Mouse (Mus musculus) brain, adult 2 months (tissue): ENCODE data around the gene Akap13.

Source experiments
- DNase-seq: peaks from one replicate; pipeline ENCODE4 v3.0.0; 2011; ENCODE audit warnings: low read depth, low spot score

The Akap13 gene

GRCm38 (mm10) chr7:75633807-75634526 lies 178.6 kb downstream of the Akap13 start:
- peak; percentile 71 for DNase-seq

DNA sequence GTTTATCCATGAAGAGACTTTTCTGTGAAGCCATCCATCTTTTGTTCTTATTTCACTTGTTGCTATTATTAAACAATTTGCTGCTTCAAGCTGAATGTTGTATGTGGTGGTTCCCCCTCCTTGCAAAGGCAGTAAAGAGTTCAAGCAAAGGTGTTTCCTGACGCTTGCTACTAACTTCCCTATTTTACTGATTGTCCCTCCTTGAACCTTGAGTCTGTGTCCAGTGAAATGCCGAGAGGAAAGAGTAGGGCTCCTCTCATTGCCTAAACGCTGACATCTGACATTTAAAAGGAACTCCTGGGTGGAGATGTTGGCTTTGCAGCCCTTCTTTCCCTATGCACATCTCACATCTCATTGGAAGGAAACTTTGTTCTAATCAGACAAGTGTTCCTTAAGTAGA lies 183.4 kb downstream of the Akap13 start:
- no peak for DNase-seq

DNA sequence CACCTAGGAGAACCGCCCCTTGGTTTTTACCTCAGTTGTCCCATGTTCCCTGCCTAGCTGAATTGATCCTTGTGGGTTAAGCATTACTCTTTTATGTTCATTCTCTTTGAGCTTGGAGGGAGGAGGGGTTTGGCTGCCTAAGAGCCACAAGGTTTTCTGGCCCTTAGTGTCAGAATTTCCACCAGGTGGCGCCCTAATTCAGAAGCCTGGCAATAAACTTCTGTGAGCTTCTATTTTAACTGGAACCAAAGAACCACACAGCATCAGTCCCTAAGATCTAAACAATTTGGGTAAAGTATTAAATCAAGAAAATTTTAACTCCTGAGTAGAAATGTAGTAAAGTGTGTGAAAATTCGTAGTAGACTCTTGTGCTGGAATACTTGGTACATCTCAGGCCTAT lies 184.2 kb downstream of the Akap13 start:
- peak; percentile 85 for DNase-seq

DNA sequence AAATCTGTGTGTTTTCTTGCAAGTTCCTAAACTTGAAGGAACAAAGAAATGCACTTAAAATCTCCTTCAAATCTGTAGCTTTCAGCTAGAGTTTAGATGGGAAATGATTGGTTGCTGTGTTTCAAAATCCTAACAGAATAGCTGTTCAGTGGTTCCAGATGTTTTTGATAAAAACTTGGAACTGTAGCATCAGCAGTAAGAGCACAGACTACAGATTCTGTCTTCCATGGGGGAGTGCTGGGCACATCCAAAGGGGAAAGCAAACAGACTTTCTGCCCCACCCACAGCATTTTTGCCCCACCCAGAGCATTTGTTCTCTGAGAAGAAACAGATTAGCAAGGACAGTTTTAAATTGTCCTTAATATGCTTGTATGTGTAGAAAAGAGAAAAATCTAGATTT lies 184.7 kb downstream of the Akap13 start:
- DNase-seq, result no peak

- peak; percentile 26 for DNase-seq
Observed at GRCm38 (mm10) chr7:75640671-75641070, 185.3 kb downstream of the Akap13 start.

DNA sequence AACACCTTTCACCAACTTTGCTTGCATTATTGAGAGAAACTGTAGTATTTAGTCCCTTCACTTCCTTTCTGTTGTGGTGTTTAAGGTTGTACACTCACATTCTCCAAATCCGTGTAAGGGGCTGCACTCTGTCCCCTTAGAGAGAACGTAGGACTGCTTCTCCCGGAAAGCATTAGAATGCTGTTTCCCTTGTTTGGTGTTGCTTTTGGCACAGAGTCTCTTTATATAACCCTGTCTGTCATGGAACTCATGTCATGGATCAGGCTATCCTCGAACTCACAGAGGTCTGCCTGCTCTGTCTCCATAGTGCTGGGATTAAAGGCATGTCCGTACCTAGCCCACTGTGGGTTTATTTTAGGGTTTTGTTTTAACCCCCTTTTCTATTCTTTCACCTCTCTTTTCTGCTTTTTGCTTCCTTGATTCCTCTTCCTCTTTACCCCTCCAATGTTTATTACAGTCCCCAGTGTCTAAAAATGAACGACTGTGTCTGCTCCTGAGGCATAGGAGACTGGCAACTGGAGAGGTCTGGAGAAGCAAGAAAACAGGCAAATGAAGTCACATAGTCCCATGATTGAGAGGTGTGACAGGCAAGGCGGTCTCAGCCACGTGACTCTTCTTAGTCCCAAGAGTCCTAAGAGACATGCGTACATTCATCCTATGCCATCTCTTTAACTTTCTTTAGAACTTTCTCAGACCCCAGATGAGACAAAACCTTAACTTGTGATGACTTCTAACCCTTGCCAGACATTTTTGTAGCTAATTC lies 186.3 kb downstream of the Akap13 start:
- no peak for DNase-seq

DNA sequence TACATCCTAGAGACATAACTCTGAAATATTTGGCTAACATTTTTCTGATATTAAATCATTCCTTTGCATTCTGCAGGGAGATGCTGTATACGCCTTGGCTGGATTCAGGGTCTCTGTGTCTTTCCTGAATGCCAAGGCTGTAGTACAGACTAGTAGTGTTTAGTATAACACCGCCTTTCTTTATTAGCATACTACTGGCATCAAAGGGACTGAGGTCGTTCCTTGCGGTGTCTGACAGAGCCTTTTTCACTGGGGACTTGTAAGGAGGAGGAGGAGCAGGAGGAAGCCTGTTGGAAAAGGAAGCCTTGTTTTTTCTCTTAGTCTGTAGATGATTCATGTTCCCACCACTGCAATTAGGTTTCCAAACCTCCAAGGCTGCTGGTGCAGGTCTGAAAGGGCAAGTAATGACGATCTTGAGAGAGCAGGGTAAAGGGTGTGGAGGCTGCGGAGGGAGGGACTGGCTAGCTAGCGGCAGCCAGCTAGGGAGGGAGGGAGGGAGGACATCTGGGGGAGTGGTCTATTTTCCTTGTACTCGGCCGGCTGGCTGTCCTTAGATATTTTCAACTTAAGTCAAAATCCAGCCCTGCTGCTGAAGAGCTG lies 186.9 kb downstream of the Akap13 start:
- DNase-seq, result peak; percentile 72

DNA sequence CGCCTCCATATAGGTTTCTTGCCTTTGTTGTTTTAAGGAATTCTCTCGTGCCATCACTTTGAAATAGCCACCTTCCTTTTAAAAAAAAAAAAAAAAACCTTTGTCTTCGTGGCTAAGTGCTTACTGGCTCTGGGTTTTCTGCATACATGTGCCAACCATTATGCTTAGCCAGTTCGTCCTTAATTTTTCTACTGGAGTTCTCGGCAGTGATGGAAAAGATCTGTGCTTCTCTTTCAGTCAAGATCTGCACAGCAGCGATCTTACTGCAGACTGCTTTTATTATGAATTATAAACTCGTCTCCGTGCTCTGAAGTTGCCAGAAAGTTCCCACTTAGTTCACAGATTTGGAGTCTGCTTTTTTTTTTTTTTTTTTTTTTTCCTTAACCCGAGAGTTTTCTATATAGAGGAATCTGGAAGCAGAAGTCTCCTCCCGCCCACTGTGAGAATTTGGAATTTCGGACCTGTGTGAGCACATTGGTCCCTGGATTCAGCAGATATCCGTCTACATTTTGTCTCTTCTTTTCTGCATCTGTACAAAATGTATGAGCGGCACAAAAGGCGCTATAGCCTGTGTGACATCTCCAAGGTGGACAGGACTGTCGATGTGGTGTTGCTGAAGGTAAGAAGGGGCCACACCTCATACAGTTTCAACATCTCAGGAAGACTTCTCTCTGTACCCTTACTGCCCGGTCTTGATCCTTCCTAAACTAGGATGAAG lies 187.7 kb downstream of the Akap13 start:
- DNase-seq, result no peak

- no peak for DNase-seq
Observed at GRCm38 (mm10) chr7:75643986-75644385, 188.7 kb downstream of the Akap13 start.

DNA sequence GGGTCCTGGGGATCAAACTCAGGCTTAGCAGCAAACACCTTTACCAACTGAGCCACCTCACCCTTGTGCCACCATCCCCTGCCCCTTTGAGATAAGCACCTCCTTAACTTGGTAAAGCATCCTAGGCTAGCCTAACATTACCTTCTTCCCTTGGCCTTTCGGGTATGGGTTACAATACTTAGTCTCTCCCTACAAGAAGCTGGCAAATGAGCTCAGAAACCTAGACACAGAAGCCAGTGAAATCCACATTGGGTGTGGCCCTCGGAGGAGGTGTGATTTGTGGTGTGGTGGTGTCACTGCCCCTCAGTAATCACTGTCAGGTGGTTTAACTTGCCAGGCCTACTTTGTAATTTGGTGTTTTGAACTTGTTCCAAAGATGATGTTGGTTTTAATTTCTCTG lies 189.3 kb downstream of the Akap13 start:
- no peak for DNase-seq

DNA sequence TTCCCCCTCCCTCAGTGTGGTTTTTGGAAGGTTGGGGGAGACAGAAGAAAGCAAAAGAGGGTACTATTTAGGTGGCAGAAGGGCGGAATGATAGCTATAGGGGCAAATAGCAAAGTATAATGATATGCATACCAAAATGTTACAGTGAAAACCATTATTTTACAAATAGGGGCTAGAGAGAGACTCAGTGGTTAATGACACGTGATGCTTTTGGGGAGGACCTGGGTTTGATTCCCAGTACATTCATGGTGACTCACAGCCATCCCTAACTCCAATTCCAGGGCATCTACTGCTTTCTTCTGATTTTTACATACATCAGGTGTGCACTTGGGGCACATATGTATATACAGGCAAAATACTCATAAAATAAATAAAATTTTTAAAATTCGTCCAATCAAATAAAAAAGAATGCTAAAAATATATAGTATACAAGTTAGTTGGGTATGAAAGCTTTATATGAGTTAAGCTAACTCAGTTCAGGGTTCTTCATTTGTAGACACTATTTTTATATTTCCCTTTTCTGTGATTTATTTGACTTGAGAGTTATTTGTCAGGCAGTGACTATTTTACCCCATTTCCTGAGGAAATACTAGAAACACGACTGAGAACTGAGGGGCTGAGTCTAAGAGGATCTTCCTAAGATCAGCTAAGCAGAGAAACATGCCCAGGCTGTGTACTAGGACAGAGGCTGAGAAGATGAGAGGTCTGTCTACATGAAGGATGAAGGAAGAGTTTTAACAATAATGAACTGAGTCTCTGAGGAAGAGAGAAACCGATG lies 190.0 kb downstream of the Akap13 start:
- no peak for DNase-seq

- no peak for DNase-seq
Observed at GRCm38 (mm10) chr7:75648051-75648450, 192.7 kb downstream of the Akap13 start.

- DNase-seq, result no peak
Observed at GRCm38 (mm10) chr7:75648961-75649360, 193.6 kb downstream of the Akap13 start.

- DNase-seq, result no peak
Observed at GRCm38 (mm10) chr7:75649966-75650365, 194.6 kb downstream of the Akap13 start.

GRCm38 (mm10) chr7:75653684-75654317 lies 198.5 kb downstream of the Akap13 start:
- DNase-seq, result no peak

DNA sequence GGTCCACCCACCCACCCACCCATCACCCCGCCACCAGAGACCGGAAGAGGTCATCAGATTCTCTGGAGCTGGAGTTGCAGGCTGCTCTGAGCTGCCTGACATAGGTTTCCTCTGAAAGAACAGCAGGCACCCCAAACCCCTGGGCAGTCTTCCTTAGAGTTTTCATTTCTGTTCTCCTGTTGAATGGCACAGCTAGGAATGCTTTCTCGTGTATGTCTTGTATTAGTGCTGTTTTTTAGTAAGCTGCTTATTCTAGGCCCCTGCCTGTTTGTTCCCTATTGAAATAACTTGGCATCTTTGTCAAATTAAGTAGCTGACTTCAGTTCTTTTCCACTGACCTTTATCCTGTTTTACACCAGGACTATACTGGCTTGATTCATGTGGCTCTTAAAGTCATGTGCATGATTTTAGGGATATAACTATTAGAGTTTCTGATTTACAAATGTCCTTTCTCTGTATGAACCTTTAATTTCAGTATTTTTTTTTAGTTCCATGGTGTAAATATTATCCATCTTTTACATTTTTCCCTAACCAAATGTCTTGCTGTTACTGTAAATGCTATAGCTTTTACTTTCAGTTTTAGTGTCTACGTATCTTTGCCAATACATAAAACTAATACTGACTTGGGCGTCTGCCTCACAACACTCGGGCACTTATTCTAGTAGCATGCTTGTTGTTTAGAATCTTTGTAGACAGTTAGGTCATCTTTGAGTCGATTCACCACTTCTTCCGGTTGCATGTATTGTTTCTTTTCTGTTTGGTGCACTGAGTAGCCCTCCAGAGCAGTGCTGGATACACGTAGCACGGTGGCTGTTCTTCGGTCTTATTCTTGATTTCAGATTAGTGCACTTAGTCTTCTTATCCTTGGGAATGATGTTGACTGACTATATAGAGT lies 200.1 kb downstream of the Akap13 start:
- DNase-seq, result no peak

- DNase-seq, result no peak
Observed at GRCm38 (mm10) chr7:75656297-75656852, 201.0 kb downstream of the Akap13 start.

GRCm38 (mm10) chr7:75656896-75657295 lies 201.6 kb downstream of the Akap13 start:
- DNase-seq, result no peak

- DNase-seq, result peak; percentile 51
Observed at GRCm38 (mm10) chr7:75664455-75664854, 209.1 kb downstream of the Akap13 start.
